Mouse (Mus musculus): Measurements from ENCODE around the gene Clic3. TPM values are rescaled to one million over a fixed set of nuclear protein-coding genes. Genes with fewer than 3 reads are reported as not detected.

The Clic3 gene
- total and polyA plus RNA-seq, 3 experiments: 0.30 to 0.71 TPM; not detected in 1

DNA sequence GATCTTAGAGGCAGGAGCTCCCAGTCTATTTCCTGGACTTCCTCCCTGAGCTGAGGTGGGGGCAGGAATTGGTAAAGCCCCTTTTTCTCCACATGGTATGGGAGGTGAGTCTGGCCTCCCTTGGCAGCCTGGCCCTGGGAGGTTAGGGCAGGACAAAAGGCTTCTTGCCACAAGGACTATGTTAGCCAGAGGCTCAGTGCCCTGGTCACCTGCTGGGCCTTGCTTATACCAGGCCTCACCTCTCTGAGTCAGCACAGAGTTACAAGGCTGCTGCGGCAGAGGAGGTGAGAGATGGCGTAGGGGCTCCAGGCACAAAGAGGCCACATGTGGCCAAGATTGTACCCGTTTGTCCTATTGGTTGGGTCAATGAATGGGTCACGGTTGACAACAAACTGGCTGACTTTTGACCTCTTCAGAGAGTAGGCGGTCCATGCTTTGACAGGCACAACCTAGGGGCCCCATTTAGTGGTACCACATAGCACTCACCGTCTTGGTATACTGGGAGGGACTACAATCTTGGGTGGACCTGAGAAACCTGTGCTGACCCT is 25.3 kb upstream of the Clic3 start:
- TF ChIP-seq JUND (conservative IDR thresholded peaks at IDR 0.05; ENCODE audit: low read depth, low read length) (no peak), MAZ (IDR thresholded peaks at IDR 0.05; ENCODE audit: low read depth, low read length) (no peak), USF2 (conservative IDR thresholded peaks at IDR 0.05; ENCODE audit: low read depth, low read length) (no peak), IRF4 (IDR thresholded peaks at IDR 0.05; ENCODE audit: low read depth, low read length) (no peak), JUN (IDR thresholded peaks at IDR 0.05; ENCODE audit: insufficient read depth, low read depth, low read length) (no peak), TCF12 (IDR thresholded peaks at IDR 0.05; ENCODE audit: low read depth, low read length) (no peak), PAX5 (IDR thresholded peaks at IDR 0.05; ENCODE audit: low read length) (no peak), SIN3A (IDR thresholded peaks at IDR 0.05; ENCODE audit: low read length) (no peak), RCOR1 (conservative IDR thresholded peaks at IDR 0.05; ENCODE audit: low read depth, low read length) (no peak), CHD2 (IDR thresholded peaks at IDR 0.05; ENCODE audit: low read length) (no peak), NRF1 (IDR thresholded peaks at IDR 0.05; ENCODE audit: low read depth, low read length) (no peak), TBP (conservative IDR thresholded peaks at IDR 0.05; ENCODE audit: low read depth, low read length) (no peak), UBTF (IDR thresholded peaks at IDR 0.05; ENCODE audit: low read depth, low read length) (no peak), ELF1 (IDR thresholded peaks at IDR 0.05; ENCODE audit: low read depth, low read length) (no peak), MAFK (IDR thresholded peaks at IDR 0.05; ENCODE audit: insufficient replicate concordance, low read length) (no peak), MYC (IDR thresholded peaks at IDR 0.05; ENCODE audit: low read depth, low read length) (no peak)

GRCm38 (mm10) chr2:25432326-25433098 is 24.1 kb upstream of the Clic3 start:
- DNase-seq (ENCODE audit: extremely low read depth): no peak
- peaks cover 16 to 25% of the 10 kb centered on the region in 2 experiments for H3K4me1 ChIP-seq (ENCODE audit: control insufficient read depth in 1 of 2, insufficient read depth in 2 of 2)
- no peak overlapping the region for H3K4me2 ChIP-seq (ENCODE audit: insufficient read depth, low read depth, poor library complexity, severe bottlenecking)
- H3K9me3 ChIP-seq (replicated peaks; ENCODE audit: low read length): no peaks in the 10 kb centered on the region
- H3K9ac ChIP-seq (ENCODE audit: insufficient read depth, low read depth): no peak overlapping the region
- H3K36me3 ChIP-seq (replicated peaks in 1 of 2; ENCODE audit: control insufficient read depth in 1 of 2, insufficient read depth in 1 of 2, low read length in 1 of 2): peaks cover 26 to 72% of the 10 kb centered on the region in 2 experiments
- no peaks in the 10 kb centered on the region for H3K27me3 ChIP-seq (replicated peaks)
- no peaks in the 10 kb centered on the region for H3K79me2 ChIP-seq (replicated peaks; ENCODE audit: control insufficient read depth, extremely low read depth, insufficient read depth, poor library complexity, severe bottlenecking)
- TF ChIP-seq KAT2A (IDR thresholded peaks at IDR 0.05; ENCODE audit: insufficient replicate concordance, low read length): no peak
- no peak for TF ChIP-seq POLR2A (IDR thresholded peaks at IDR 0.05; ENCODE audit: low read depth, low read length)
- no peak for TF ChIP-seq MYC (IDR thresholded peaks at IDR 0.05; ENCODE audit: low read depth, low read length)
- no peak for TF ChIP-seq HCFC1 (IDR thresholded peaks at IDR 0.05; ENCODE audit: low read depth, low read length)
- no peak for TF ChIP-seq USF2 (conservative IDR thresholded peaks at IDR 0.05; ENCODE audit: low read depth, low read length)
- no peak for TF ChIP-seq USF1 (IDR thresholded peaks at IDR 0.05; ENCODE audit: low read depth, low read length)
- no peak for TF ChIP-seq ZC3H11A (IDR thresholded peaks at IDR 0.05; ENCODE audit: low read depth, low read length)
- no peak for TF ChIP-seq MXI1 (IDR thresholded peaks at IDR 0.05; ENCODE audit: low read depth, low read length)
- TF ChIP-seq RCOR1 (conservative IDR thresholded peaks at IDR 0.05; ENCODE audit: low read depth, low read length): no peak
- no peak for TF ChIP-seq TBP (conservative IDR thresholded peaks at IDR 0.05; ENCODE audit: low read depth, low read length)
- no peak for TF ChIP-seq ZKSCAN1 (IDR thresholded peaks at IDR 0.05; ENCODE audit: borderline replicate concordance, low read depth, low read length)
- no peak for TF ChIP-seq GABPA (IDR thresholded peaks at IDR 0.05; ENCODE audit: insufficient replicate concordance, low read depth, low read length)
- TF ChIP-seq EP300 (IDR thresholded peaks at IDR 0.05; ENCODE audit: low read length): no peak
- no peak for TF ChIP-seq UBTF (IDR thresholded peaks at IDR 0.05; ENCODE audit: low read depth, low read length)
- TF ChIP-seq BHLHE40 (IDR thresholded peaks at IDR 0.05; ENCODE audit: low read depth, low read length): no peak
- no peak for TF ChIP-seq TCF12 (IDR thresholded peaks at IDR 0.05; ENCODE audit: low read depth, low read length)
- no peak for TF ChIP-seq MAZ (IDR thresholded peaks at IDR 0.05; ENCODE audit: low read depth, low read length)
- TF ChIP-seq SIN3A (IDR thresholded peaks at IDR 0.05; ENCODE audit: low read length): no peak
- no peak for TF ChIP-seq MAFK (IDR thresholded peaks at IDR 0.05; ENCODE audit: insufficient replicate concordance, low read length)
- dilution Hi-C loops (cut with MboI; ENCODE audit: extremely low pct_ligation_motif_present, extremely low pct_unique_long_range_greater_than_20kb, low sequenced_read_pairs) (no loop called here), in situ Hi-C loops (cut with MboI; ENCODE audit: low pct_ligation_motif_present, low pct_unique_long_range_greater_than_20kb, low sequenced_read_pairs) (loop anchor here (5.0 kb wide), 1 partner anchor 45 kb away; no protein-coding TSS in a partner anchor)
- no peak overlapping the region for H3K27ac ChIP-seq (ENCODE audit: insufficient read depth, low read depth)
- H3K4me3 ChIP-seq (replicated peaks in 1 of 3; ENCODE audit: low read depth in 2 of 3, low read length in 2 of 3, poor library complexity in 1 of 3): no peak overlapping the region

More for the DNA sequence above, 25.3 kb upstream of the Clic3 start:
- DNase-seq (ENCODE audit: extremely low read depth): no peak
- dilution Hi-C loops (cut with MboI; ENCODE audit: extremely low pct_ligation_motif_present, extremely low pct_unique_long_range_greater_than_20kb, low sequenced_read_pairs) (no loop called here), in situ Hi-C loops (cut with MboI; ENCODE audit: low pct_ligation_motif_present, low pct_unique_long_range_greater_than_20kb, low sequenced_read_pairs) (loop anchor here (5.0 kb wide), 1 partner anchor 46 kb away; no protein-coding TSS in a partner anchor)
- H3K27ac ChIP-seq (ENCODE audit: insufficient read depth, low read depth): no peak overlapping the region
- H3K4me1 ChIP-seq (ENCODE audit: control insufficient read depth in 1 of 2, insufficient read depth in 2 of 2): peaks cover 25 to 36% of the 10 kb centered on the region in 2 experiments
- H3K79me2 ChIP-seq (replicated peaks; ENCODE audit: control insufficient read depth, extremely low read depth, insufficient read depth, poor library complexity, severe bottlenecking): no peaks in the 10 kb centered on the region
- H3K4me2 ChIP-seq (ENCODE audit: insufficient read depth, low read depth, poor library complexity, severe bottlenecking): no peak overlapping the region
- H3K4me3 ChIP-seq (replicated peaks in 1 of 3; ENCODE audit: low read depth in 2 of 3, low read length in 2 of 3, poor library complexity in 1 of 3): no peak overlapping the region
- no peaks in the 10 kb centered on the region for H3K9me3 ChIP-seq (replicated peaks; ENCODE audit: low read length)
- peaks cover 15 to 61% of the 10 kb centered on the region in 2 experiments for H3K36me3 ChIP-seq (replicated peaks in 1 of 2; ENCODE audit: control insufficient read depth in 1 of 2, insufficient read depth in 1 of 2, low read length in 1 of 2)
- H3K27me3 ChIP-seq (replicated peaks): no peaks in the 10 kb centered on the region
- H3K9ac ChIP-seq (ENCODE audit: insufficient read depth, low read depth): no peak overlapping the region

Measured in CH12.LX (cell line).